Mouse (Mus musculus): Measurements from ENCODE around the gene Foxp1.

DNA sequence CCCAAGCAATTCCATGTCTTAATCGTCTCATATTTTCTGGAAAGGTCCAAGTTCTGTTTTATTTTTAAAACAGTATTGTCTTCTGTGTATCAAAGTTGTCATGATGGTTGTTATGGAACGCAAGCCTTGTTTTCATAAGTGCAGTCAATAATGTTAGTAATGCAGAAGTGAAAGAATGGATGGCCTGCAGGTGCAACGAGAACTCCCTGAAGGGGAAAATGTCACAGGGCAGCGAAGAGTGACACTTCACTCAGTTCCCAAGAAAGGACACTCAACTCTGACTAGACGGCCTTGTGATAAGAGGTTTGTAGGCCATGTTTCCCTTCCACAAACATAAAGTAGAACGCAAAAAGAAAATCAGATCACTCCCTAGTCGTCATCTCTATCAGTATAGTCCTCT lies 469.4 kb downstream of the Foxp1 start:
- no peak for TF ChIP-seq CTCF (IDR thresholded peaks at IDR 0.05; ENCODE audit: low read depth, low read length)
- TF ChIP-seq GATA1 (IDR thresholded peaks at IDR 0.05; ENCODE audit: borderline replicate concordance, low read length), result no peak
- TF ChIP-seq POLR2AphosphoS5 (IDR thresholded peaks at IDR 0.05; ENCODE audit: insufficient replicate concordance, low read depth, low read length), result no peak

All from G1E (cell line).